Mouse (Mus musculus) lung, adult 2 months (tissue): ENCODE results near the gene Lcn8.

ENCODE experiments used
- CTCF ChIP-seq: fragments of 200-500 bp; IDR thresholded peaks from 2 replicates; pipeline ENCODE4 v1.5.1; 2011; ENCODE audit warnings: mild to moderate bottlenecking, low read length, control low read depth; ENCODE audit not compliant: insufficient read depth
- POLR2A ChIP-seq: fragments of 200-500 bp; IDR thresholded peaks from 2 replicates; pipeline ENCODE4 v1.6.1; 2011; ENCODE audit warnings: low read depth, mild to moderate bottlenecking, control low read depth, low read length, borderline replicate concordance; ENCODE audit errors: extremely low read depth

DNA sequence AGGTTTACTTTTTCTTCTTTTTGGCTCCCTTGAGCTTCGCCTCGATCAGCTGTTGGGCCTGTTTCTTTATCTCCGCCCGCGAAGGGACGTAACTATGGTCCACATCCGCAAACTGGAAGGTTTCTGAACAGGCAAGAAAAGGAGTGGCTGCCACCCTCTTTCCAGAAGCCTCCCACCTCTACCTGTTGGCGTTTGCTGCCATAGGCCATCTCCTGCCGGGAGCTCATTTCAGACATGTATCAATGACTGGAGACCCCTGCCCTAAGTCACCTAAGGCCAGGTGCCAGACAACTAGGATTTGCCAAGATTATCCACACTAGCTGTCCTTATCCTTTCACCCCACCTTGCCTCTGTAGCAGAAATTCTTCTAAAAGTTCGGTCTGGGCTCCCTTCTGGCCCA, 44.2 kb upstream of the Lcn8 start:
- TF ChIP-seq CTCF: no peak
- TF ChIP-seq POLR2A: no peak
